Mouse (Mus musculus) hindlimb bud, embryonic 11.5 days (tissue): ENCODE data around the gene Ksr1.

Source experiments
- DNase-seq: peaks from one replicate; pipeline ENCODE4 v3.0.0-alpha.2; 2012; ENCODE audit warnings: low read depth, low spot score; ENCODE audit errors: extremely low spot score

Ksr1 gene

DNA sequence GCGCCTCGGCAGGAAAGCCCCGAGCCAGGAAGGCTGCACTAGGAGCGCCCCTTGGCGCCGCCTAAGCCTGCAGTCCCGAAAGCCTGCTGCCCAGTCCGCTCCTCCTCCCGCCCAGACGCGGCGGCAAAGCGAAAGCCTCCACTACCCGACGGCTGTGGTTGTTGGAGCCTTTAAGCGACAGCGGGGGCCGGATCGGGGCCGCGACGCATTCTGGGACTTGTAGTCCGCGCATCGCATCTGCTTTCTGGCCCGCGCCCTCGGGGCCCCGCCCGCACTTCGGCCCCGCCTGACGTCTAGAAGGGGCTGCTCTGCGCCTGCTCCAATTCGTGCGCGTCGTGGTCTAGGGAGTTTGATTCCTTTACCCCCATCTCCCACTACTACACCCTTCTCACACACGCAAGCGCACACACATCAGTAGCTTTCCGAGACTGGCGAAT lies at the start of gene Ksr1:
TSS of gene Ksr1 (minus strand) at position 77 of the 437 bp plus-strand sequence.
- DNase-seq = peak; percentile 64

DNA sequence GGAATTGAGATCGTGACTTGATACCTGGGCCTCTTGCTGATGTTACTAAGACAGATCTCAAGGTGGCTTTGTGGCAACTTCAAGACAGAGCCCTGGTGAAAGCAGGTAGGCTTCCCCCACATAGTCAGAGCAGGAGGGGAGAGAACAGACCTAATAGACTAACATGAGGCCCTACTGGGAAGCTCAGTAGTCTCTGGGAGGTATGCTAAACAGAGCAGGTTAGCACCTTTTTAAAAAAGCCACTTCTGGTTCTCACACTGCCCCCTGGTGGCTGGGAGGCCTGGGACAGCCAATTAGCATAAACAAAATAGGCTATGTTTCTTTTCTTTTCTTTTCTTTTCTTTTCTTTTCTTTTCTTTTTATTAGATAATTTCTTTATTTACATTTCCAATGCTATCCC lies 46.0 kb upstream of the Ksr1 start:
- DNase-seq = no peak

DNA sequence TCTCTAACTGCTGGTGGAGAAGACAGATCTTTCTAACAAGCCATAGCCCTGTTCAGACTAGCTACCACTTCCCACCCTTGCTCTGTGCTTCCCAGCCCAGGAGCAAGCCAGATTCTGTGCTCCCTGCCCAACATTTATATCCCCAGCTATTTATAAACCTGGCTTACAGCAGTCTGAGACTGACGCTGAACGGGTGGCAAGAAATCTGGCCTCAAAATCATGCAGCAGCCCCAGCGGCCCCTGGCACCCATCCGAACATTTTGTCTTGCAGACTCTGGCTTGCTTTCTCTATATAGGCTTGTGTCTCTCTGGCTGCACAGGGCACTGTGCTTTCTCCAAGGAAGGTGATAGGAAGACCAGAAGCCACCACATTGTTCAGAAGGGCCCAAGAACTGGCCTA lies 45.0 kb upstream of the Ksr1 start:
- no peak for DNase-seq

DNA sequence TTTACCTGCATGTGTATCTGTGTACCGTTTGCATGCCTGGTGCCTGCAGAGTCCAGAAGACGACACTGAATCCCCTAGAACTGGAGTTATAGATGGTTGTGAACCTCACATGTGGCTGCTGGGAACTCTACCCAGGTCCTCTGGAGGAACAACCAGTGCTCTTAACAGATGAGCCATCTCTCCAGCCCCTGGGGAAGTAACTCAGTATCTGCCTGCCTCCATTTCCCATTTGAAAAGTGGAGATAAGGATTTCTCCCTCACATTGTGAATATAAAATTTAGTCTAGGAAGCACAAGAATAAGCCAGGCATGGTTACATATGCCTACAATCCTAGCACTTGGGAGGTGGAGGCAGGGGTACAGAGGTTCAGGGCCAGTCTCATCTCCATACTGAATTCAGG lies 44.0 kb upstream of the Ksr1 start:
- DNase-seq = no peak

DNA sequence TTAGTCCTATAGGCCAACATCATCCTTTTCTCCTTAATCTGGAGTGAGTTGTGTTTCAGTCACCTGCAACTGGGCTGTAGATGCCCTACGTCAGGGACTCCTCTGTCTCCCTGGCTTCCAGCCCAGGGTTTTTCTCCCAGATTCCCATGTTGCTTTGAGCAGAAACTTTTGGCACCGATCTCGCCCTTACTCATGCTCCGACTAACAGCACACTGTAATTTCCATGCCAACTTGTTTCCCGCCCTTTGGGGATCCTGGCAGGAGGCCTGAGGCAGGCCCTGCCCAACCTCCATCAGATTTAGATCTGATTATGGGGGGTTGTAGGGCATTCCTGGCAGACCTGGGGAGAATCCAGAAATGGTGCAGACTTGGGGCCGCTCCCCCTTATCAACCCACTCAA lies 42.0 kb upstream of the Ksr1 start:
- no peak for DNase-seq

DNA sequence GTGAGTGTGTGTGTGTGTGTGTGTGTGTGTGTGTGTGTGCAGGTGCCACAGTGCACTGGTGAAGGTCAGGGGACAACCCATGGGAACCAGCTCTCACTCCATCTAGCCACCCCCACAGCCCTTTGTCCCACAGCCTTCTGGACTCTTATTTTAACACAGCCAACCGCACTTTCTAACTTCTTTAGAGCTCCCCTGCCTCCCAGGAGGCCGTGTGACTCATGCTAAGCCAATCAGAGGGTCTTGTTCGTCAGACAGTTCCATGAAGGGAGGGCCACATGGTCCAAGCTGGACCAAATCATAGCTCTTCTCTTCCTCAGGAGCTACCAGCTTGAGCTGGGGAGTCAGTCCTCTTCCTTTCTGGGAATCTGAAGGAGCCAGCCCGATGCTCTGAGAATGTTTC lies 41.1 kb upstream of the Ksr1 start:
- DNase-seq = no peak

DNA sequence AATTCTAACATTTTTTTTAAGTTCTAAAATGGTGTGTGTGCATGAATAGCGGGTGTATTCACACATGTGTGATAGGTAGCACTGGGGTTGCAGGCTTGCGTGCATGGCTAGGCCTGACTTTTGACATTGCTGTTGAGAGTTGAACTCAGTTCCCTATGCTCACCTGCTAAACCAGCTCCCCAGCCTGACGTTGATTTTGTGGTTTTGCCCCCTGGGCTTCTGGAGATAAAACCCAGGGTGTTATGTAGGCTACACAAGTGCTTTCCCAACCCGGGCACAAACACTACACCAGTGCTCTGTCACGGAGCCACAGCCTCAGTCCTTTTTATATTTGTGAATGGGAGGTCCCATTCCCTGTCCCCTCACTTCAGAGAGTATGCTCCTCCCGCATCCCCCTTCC lies 39.5 kb upstream of the Ksr1 start:
- no peak for DNase-seq

DNA sequence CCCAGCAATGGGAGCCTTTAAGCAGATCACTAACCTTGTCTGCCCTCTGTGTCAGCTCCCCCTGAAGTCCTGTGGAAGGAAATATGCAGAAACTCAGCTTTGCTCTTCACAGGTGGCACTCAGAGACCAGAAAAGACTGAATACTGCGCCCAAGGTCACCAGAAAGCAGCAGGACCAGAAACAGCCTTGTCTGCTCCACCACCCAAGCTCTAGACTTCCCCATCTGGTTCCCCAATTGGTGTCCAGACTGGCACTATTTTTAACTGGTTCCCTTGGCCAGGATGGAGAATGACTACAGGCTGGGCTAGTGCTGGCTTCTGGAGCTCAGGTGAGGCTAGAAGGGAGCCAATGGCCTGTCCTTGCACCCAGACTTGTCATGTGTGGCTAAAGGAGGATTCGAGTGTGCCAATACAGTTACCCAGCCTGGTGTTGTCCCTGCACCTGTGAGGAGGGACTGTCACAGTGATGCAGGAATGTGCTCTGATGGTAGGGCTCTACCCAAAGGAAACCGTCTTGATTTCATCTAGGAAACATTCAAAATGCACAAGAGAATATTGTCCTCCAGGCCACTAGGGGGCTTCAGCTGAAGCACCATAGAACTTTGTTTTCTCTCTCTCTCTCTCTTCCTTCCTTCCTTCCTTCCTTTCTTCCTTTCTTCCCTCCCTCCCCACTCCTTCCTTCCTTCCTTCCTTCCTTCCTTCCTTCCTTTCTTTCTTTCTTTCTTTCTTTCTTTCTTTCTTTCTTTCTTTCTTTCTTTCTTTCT lies 38.1 kb upstream of the Ksr1 start:
- no peak for DNase-seq

DNA sequence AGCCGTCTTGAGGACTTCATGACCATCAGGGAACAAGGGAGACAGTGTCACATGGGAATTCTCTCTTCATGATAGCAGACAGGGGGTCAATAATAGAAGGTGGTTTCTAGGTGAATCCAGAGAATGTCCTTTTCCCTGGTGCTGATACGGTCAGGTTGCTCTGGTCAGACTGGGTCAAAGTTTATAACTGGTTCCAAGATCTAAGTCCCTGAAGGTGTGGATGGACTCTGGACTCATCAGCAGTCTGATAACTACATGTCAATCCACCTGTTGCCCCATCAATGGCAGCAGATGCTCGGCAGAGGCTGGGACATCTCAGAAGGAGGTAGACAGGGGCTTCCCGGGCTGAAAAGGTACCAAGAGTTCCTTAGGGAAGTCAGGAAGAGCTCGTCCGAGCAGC lies 37.2 kb upstream of the Ksr1 start:
- DNase-seq = no peak

DNA sequence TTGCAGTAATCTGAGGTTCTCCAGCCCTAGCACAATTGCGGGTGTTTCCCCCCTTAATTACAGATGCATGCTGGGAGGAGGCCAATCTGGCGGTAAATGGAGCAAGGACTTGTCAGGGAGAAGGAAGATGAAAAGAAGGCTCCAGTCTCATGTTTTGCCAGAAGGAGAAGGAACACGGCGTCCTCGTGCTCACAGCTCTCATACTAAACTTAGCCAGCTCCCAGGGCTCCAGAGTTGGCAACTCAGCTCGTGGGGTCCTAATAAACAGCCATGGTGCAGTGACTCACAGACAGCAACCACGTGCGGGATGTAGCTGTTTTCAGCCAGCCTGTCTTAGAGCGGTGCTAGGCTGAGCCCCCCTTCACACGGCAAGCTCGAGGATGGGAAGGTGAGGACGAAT lies 36.7 kb upstream of the Ksr1 start:
- DNase-seq = no peak

DNA sequence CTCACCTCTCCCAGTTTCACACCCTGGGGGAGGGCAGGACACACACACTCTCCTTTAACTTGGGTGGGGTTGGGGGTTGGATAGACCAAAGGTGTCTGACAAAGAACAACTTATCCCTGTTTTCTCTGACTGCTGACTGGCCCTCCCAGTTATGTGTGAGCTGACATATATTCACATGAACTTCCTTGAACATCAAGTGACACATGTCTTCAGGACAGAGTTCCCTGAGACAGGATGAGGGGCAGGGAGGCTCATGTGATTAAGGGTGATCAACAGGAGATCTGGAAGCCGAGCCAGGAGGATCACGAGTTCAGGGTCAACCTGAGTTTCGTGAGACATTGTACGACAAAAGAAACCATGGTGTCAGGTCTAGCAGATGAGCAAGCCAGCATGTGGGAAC lies 35.7 kb upstream of the Ksr1 start:
- DNase-seq = no peak

DNA sequence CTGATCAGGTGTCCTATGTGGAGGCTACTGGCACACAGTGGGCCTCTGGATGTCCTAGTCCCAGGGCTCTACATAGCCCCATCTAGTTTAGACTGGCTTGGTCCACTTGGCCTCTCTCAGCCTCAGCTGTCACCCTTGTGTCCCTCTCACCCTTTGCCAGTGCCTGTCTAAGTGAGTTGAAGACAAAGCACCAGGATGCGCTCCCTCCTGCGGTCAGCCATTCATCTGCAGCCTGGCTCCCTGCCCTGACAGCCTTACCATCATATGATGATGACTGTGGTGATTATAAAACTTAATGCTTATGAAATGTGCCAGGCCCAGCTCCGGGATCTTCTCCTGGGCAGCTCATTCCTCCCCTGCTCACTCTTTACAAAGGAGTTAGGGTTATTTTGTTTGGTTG lies 30.5 kb upstream of the Ksr1 start:
- DNase-seq = no peak

DNA sequence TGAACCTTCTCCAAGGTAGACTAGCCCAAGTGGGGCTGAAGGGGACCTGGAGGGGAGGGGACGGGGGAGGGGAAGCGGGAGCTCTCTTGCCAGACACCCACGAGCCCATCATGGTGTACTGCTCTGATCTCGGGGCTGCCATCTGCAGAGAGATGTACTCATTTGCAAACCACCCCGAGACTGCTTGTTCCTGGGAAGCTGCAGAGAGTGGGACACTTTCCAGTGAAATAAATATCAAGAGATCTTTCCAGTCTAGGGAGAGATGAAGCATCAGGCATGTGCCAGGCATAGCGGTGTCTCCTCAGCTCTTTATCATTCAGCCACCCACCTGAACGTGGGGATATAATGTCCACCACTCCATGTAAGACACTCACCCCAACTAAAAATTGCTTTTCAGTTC lies 25.8 kb upstream of the Ksr1 start:
- no peak for DNase-seq

DNA sequence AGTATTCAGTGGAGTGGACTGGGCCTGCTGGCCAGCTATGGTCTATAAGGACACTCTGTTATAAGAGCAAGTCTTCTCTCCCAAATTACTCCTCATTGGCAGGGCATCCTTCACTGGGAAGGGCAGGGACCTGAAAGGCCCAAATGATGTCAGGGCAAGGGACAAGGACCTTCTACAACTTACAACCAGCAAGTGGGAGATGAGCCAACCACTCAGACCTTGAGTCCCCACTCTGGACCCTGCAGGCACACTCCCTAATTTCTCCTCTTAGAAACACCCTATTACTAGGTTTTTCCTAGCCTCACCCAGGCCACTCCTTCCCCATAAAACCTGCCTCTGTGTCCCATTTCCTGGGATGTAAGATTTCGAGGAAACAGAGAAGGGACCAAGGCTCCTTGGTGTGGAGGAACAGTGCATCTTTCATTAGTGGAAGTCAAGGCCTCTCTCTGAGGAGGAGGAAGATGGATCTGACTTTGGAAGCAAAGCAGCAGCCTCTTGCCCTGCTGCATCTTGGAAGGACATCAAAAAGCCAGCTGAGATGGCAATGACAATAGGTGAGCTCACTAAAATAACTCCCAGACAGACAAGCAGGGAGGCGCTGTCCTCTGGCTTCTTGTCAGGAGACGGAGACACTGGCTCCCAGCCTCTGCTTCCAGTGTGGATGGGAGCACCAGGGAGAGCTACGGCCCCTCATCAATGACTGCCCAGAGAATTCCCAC lies 20.5 kb upstream of the Ksr1 start:
- no peak for DNase-seq

DNA sequence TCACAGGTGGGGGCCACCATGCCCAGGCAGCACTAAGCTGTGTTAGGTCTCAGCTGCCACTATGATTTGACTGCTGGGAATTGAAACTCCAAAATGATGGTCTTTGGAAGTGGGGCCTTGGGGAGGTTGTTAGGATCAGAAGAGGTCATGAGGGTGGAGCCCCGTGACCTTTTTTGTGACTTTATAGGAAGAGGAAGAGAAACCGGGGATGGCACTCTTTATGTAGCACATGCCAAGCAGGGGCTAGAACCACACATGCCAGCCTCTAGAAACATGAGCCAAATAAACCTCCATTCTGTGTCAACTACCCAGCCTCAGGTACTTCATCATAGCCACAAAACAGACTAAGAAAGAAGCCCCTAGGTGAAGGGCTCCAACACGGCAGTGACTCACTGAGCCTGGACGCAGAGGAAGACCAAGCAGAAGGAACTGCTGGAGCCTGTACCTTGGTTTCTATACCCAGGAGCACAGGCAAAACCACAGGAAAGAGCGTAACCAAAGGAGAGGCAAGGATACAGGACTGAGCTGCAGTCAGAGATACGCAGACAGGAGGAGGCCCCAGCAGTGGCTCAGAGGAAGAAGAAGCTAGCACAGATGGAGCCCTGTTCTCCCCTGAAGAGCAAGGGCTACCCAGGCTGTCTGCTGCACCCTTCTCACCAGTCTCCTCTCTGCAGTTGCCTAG lies 15.0 kb upstream of the Ksr1 start:
- DNase-seq = no peak

DNA sequence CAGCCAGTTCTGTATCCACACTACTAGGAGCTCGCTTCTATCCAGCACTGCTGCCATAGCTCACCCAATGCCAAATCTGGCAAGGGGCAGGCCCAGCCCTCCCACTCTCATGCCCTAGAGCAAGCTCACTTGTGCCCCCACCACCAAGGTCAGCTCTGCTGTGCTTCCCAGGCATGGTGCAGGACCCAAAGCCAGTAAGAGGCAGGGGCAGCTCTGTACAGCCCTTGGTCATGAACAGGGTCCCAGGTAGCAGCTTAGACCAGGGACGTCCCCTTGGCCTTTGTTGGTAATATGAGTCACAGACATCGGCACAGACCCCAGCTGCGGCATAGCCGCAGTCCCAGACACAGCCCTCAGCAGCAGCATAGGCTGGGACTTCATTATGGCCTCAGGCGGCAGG lies 13.9 kb upstream of the Ksr1 start:
- no peak for DNase-seq

DNA sequence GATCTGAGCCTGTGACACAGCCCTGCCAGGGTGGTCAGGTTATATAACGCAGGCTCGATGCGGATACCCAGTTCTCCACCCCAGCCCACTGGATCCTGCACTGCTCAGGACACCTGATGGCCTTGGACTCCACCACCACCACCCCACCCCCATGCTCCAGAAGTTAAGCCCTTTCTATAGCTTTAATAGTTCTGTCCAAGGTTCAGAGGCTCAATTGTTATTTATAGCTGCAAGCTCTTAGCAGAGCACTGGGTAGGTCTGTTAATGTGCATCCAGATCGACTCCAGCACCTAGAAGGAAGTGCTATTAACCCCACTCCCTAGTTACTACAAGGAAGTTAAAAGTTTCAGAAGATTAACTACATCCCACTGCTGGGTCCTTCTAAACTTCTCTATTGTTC lies 11.5 kb upstream of the Ksr1 start:
- DNase-seq = no peak

DNA sequence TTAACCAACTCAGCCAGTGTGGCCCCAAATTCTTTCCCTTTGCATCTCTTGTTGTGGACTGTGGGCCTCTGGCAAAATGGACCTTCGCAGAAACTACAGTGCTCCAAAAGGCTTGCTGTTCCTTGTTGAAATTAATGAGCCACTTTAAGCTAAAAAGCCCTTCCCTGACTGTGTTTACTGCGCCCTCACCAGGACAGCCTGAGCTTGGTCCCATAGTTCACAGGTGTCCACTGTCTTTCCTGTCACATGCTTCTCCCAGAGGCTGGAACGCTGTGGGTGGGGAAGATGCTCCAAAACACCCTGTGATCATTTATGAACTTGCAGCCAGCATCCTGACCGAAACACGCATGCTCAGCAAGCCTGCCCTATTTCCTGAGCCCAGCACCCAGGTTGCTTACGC lies 9.1 kb upstream of the Ksr1 start:
- no peak for DNase-seq

DNA sequence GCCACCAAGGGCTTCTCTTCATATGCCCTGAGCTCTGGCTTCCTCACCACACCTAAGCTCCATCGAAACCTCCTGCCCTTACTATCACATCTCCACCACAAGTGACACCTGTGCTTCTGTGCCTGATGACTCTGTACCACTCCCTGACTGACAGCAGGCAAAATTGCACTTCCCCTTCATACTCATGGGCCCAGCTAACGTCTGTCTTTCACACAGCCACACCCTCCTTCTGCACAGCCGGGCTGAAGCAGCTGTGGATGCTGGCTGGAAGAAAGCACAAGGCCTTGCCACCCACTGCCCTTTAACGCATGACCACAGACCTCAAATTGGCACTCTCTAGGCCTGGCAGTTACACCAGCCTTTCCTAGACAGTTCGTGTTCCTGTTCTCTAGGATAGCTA lies 6.5 kb upstream of the Ksr1 start:
- no peak for DNase-seq

DNA sequence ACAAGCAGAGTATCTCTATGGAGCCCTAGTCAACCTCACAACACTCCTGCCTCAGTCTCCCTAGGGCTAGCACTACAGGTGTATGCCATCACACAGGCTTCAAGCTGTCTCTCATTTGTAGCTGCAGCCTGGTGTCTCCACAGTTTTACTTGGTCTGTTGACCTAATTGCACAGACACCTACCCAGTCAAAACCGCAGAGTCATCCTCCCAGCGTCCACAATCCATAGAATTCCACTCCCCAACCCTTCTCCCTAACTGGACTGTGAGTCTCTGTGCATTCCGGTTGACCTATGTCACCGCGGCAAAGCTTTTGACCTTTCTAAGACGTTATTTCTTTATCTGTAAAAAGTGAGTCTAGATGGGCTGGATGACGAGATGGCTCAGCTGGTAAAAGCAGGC lies 5.7 kb upstream of the Ksr1 start:
- DNase-seq = no peak

DNA sequence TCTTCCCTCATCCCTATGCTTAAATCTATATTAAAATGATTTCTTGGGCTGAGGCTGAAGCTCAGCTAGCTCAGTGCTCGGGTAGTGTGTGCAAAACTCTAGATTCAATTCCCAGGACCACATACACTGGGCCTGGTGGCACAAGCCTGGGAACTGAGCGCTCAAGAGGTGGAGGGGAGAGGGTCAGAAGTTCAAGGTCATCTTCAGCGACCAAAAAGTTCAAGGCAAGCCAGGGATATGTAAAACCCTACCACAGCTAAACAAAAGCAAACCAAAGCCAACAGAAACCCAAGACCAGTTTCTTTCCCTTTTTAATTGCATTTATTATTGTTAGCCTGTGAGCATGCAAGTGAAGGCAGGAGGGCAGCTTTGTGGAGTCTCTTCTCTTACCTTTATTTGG lies 4.1 kb upstream of the Ksr1 start:
- DNase-seq = no peak

DNA sequence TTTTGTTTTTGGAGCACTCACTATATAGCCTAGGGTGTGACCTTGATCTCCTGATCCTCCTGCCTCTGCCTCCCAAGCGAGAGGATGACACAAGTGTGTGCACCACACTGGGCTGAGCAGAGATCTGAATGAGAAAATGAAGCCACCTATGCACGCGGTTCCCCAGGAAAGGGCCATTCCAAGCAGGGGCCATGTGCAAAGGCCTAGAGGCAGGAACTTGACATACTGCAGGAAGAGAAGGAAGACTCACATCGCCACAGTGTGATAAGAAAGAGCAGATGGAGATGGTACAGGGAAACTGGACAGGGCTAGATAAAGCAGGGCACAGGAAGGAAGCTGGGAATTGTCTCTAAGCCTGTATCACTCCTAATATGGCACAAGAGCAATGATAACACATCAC lies 3.1 kb upstream of the Ksr1 start:
- no peak for DNase-seq
